Mouse (Mus musculus) cerebellum, adult 2 months (tissue): Measurements from ENCODE around the gene Ahcyl2.

Experiments
- CTCF ChIP-seq: fragments of 200-500 bp; IDR thresholded peaks from 2 replicates; pipeline ENCODE4 v1.5.1; 2011; ENCODE audit warnings: low read depth, mild to moderate bottlenecking, control low read depth, low read length, moderate library complexity, borderline replicate concordance; ENCODE audit not compliant: insufficient read depth
- POLR2A ChIP-seq: fragments of 200-500 bp; IDR thresholded peaks from 2 replicates; pipeline ENCODE4 v1.6.1; 2011; ENCODE audit warnings: low read length, control low read depth, borderline replicate concordance; ENCODE audit not compliant: insufficient read depth

DNA sequence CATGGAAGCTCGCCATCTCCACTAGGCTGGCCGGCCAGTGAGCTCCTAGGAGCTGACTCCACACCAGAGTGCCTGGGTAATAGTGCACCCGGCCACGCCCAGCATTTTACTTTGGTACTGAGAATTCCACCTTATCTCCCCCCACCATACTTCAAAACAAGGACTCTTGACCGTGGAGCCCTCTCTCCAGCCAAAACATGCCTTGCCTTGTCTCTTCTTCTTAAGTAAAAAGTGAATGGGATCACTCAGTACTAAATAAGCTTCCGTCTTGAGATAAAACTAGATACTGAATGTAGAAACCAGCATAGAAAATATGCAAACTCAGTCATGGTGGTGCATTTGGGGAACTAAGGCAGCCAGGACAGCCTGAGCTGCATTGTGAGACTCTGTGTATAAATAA is 90.8 kb downstream of the Ahcyl2 start:
- TF ChIP-seq POLR2A, result no peak
- no peak for TF ChIP-seq CTCF
